Mouse (Mus musculus): ENCODE measurements at regions not wholly inside any gene's neighbourhood (a gene's known extent, or its start where the extent isn't known, plus 50 kb on each side); places are given as distances from the start of the nearest gene placed in this dataset.

GRCm38 (mm10) chr10:7267903-7268302, 55.9 kb upstream of the Cnksr3 start:
- no peak for DNase-seq

GRCm38 (mm10) chr10:7267106-7267505, 55.1 kb upstream of the Cnksr3 start:
- no peak for DNase-seq

GRCm38 (mm10) chr10:7265412-7265811, 53.4 kb upstream of the Cnksr3 start:
- DNase-seq: no peak

- DNase-seq: no peak
These were observed 52.7 kb upstream of the Cnksr3 start for GRCm38 (mm10) chr10:7264721-7265120.

Measured in gastrocnemius, postnatal 10 days (tissue).